Mouse (Mus musculus): ENCODE results near the gene Fbln2.
A peak's percentile ranks its signal among the peaks of the same experiment; 100 is the strongest.

Fbln2 gene

GRCm38 (mm10) chr6:91279477-91279876 lies 67.2 kb downstream of the Fbln2 start:
- DNase-seq (ENCODE audit: low spot score in 2 of 2): no peak

- peak; percentile 90 to 94 for DNase-seq (ENCODE audit: low spot score in 2 of 2)
Measured at GRCm38 (mm10) chr6:91281206-91281605, 69.0 kb downstream of the Fbln2 start.

GRCm38 (mm10) chr6:91281747-91282146 lies 69.5 kb downstream of the Fbln2 start:
- DNase-seq (ENCODE audit: low spot score in 2 of 2): no peak

- no peak for DNase-seq (ENCODE audit: low spot score in 2 of 2)
Measured at GRCm38 (mm10) chr6:91283031-91283430, 70.8 kb downstream of the Fbln2 start.

- DNase-seq (ENCODE audit: low spot score in 2 of 2): peak; percentile 82 to 85
Measured at GRCm38 (mm10) chr6:91284521-91285449, 72.5 kb downstream of the Fbln2 start.

GRCm38 (mm10) chr6:91285450-91285790 lies 73.2 kb downstream of the Fbln2 start:
- DNase-seq (ENCODE audit: low spot score in 2 of 2): peak; percentile 87 to 89

- DNase-seq (ENCODE audit: low spot score in 2 of 2): peak; percentile 37 to 47
Measured at GRCm38 (mm10) chr6:91285814-91286545, 73.7 kb downstream of the Fbln2 start.

GRCm38 (mm10) chr6:91286624-91287023 lies 74.4 kb downstream of the Fbln2 start:
- DNase-seq (ENCODE audit: low spot score in 2 of 2): peak; percentile 88 to 94

- DNase-seq (ENCODE audit: low spot score in 2 of 2): no peak
Measured at GRCm38 (mm10) chr6:91287148-91287547, 74.9 kb downstream of the Fbln2 start.

- no peak for DNase-seq (ENCODE audit: low spot score in 2 of 2)
Measured at GRCm38 (mm10) chr6:91287636-91288035, 75.4 kb downstream of the Fbln2 start.

- DNase-seq (ENCODE audit: low spot score in 2 of 2): no peak
Measured at GRCm38 (mm10) chr6:91288251-91288785, 76.1 kb downstream of the Fbln2 start.

- DNase-seq (ENCODE audit: low spot score in 2 of 2): no peak
Measured at GRCm38 (mm10) chr6:91288961-91289360, 76.7 kb downstream of the Fbln2 start.

GRCm38 (mm10) chr6:91290937-91291336 lies 78.7 kb downstream of the Fbln2 start:
- DNase-seq (ENCODE audit: low spot score in 2 of 2): no peak

- DNase-seq (ENCODE audit: low spot score in 2 of 2): no peak
Measured at GRCm38 (mm10) chr6:91295431-91295830, 83.2 kb downstream of the Fbln2 start.

- no peak for DNase-seq (ENCODE audit: low spot score in 2 of 2)
Measured at GRCm38 (mm10) chr6:91298828-91299227, 86.6 kb downstream of the Fbln2 start.

GRCm38 (mm10) chr6:91300079-91300478 lies 87.8 kb downstream of the Fbln2 start:
- no peak for DNase-seq (ENCODE audit: low spot score in 2 of 2)

- DNase-seq (ENCODE audit: low spot score in 2 of 2): peak; percentile 90 to 95
Measured at GRCm38 (mm10) chr6:91301839-91302238, 89.6 kb downstream of the Fbln2 start.

- DNase-seq (ENCODE audit: low spot score in 2 of 2): no peak
Measured at GRCm38 (mm10) chr6:91302337-91302736, 90.1 kb downstream of the Fbln2 start.

- no peak for DNase-seq (ENCODE audit: low spot score in 2 of 2)
Measured at GRCm38 (mm10) chr6:91304172-91304571, 91.9 kb downstream of the Fbln2 start.

- peak in 1 of 2 experiments; percentile 71 for DNase-seq (ENCODE audit: low spot score in 2 of 2)
Measured at GRCm38 (mm10) chr6:91307972-91308371, 95.7 kb downstream of the Fbln2 start.

- no peak for DNase-seq (ENCODE audit: low spot score in 2 of 2)
Measured at GRCm38 (mm10) chr6:91311204-91311603, 98.9 kb downstream of the Fbln2 start.

GRCm38 (mm10) chr6:91312491-91312890 lies 100.2 kb downstream of the Fbln2 start:
- DNase-seq (ENCODE audit: low spot score in 2 of 2): no peak

All from right cerebral cortex, postnatal 10 days (tissue).